Mouse (Mus musculus) stomach, embryonic 15.5 days (tissue): ENCODE results near the gene Ntm. TPM values are rescaled to one million over a fixed set of nuclear protein-coding genes. Genes with fewer than 3 reads are reported as not detected.

Experiments
- ATAC-seq: fragments of 200-750 bp; cut with Nextera tagmentation; 2 replicates; pipeline ENCODE4 v1.8.0; 2017; ENCODE audit warnings: low read depth, moderate number of reproducible peaks, moderate TSS enrichment; ENCODE audit not compliant: insufficient read depth, low FRiP score
- H3K27ac ChIP-seq: fragments of 300-500 bp; sonication (generic); 2 replicates; pipeline ENCODE4 v1.5.1; 2015; ENCODE audit warnings: mild to moderate bottlenecking, inconsistent platforms
- H3K27me3 ChIP-seq: fragments of 300-500 bp; sonication (generic); replicated peaks from 2 replicates; pipeline ENCODE4 v1.6.1; 2015; ENCODE audit warnings: inconsistent platforms
- H3K36me3 ChIP-seq: fragments of 300-500 bp; sonication (generic); 2 replicates; pipeline ENCODE4 v1.6.1; 2015; ENCODE audit warnings: inconsistent platforms
- H3K4me1 ChIP-seq: fragments of 300-500 bp; sonication (generic); 2 replicates; pipeline ENCODE4 v1.6.1; 2015; ENCODE audit warnings: inconsistent platforms
- H3K4me2 ChIP-seq: fragments of 300-500 bp; sonication (generic); 2 replicates; pipeline ENCODE4 v1.6.1; 2015; ENCODE audit warnings: mild to moderate bottlenecking, inconsistent platforms
- H3K4me3 ChIP-seq: fragments of 300-500 bp; sonication (generic); replicated peaks from 2 replicates; pipeline ENCODE4 v1.5.1; 2015; ENCODE audit warnings: inconsistent platforms
- H3K9ac ChIP-seq: fragments of 300-500 bp; sonication (generic); 2 replicates; pipeline ENCODE4 v1.6.1; 2015; ENCODE audit warnings: inconsistent platforms
- H3K9me3 ChIP-seq: fragments of 300-500 bp; sonication (generic); 2 replicates; pipeline ENCODE4 v1.6.1; 2016; ENCODE audit warnings: inconsistent platforms
- WGBS: fragments of 180-500 bp; shearing (Covaris S2); methylation state at CpG from one replicate; pipeline ENCODE4 v1.1.7; 2015; 5-methylcytosine and 5-hydroxymethylcytosine counted together
- polyA plus RNA-seq: library from polyadenylated mRNA; unstranded; fragments of >200 nt; fragmentation: Nextera tagmentation; extraction: Ambion mirVana; gene quantifications from 2 replicates; pipeline ENCODE4 v1.2.1, GENCODE M21; 2015

The Ntm gene
- polyA plus RNA-seq, 1 experiment from 2014 or later, result 14.5 TPM

DNA sequence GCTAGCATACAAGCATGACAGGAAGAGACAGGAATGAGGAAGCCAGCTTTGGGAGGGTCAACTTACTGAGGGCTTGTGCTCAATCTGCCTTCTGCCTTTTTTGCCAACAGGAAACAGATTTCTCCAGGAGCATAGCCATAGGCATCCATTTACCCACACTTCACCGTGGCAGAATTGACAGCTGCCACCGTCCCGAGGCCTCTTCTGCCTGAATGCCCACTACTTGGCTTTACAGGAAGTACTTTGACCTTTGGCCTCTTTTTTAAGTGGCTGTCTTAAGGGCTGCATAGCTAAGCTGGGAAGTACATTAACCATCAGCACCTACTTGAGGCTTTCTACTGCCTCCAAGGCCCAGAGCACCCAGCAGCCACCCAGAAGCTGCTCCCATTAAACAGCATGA lies 226.9 kb downstream of the Ntm start:
- no peak overlapping the region for H3K9ac ChIP-seq
- H3K9me3 ChIP-seq, result no peaks in the 10 kb centered on the region
- no peak overlapping the region for H3K4me3 ChIP-seq
- H3K4me2 ChIP-seq, result no peak overlapping the region
- no peaks in the 10 kb centered on the region for H3K27me3 ChIP-seq
- no peaks in the 10 kb centered on the region for H3K36me3 ChIP-seq
- 39% methylated on average over 3 of the region's 3 CpGs for WGBS
- no peak overlapping the region for H3K27ac ChIP-seq
- no peak for ATAC-seq
- no peaks in the 10 kb centered on the region for H3K4me1 ChIP-seq

DNA sequence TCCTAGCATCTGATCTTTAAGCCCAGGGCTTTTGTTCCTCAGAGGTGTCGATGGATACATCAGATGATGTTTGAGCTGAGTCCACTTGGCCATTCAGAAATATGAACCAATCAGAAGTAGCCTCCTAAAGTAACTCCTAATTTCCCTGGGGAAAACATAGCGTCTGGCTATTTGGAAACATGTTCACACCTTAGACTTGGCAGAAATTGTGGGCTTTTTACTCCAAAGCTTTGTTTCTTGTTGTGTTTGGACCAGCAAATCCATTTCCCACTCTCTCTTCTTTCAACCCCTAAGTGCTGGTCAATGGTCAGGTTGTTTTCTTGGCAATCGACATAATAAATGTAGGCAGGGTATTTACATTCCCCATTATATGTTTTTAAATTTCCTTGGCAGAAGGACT lies 230.0 kb downstream of the Ntm start:
- Histone ChIP-seq H3K4me1 (no peaks in the 10 kb centered on the region), H3K9ac (no peak overlapping the region), H3K9me3 (no peaks in the 10 kb centered on the region), H3K4me3 (no peak overlapping the region), H3K27ac (no peak overlapping the region), H3K27me3 (no peaks in the 10 kb centered on the region), H3K4me2 (no peak overlapping the region), H3K36me3 (no peaks in the 10 kb centered on the region)
- WGBS, result 79% methylated on average over 3 of the region's 3 CpGs
- no peak for ATAC-seq

DNA sequence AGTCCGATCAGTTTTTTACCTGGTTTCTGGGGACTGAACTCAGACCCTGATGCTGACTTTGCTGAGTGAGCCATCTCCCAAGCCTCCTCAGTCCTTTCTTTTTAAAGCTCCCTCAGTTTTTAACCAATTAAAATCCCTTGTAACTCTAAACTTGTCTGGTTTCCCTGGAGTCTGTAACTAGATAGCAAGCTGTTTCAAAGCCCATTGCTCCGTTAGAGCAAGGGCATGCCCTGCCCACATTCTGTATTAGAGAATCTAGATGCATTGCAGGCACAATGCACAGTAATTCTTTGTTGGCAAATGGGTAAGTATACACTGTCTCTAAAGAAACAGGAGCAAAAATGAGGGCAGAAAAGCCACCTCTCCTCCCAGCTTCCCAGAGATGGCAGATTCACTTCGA lies 231.3 kb downstream of the Ntm start:
- ATAC-seq, result no peak
- 66% methylated on average over 3 of the region's 3 CpGs for WGBS
- no peak overlapping the region for H3K4me2 ChIP-seq

DNA sequence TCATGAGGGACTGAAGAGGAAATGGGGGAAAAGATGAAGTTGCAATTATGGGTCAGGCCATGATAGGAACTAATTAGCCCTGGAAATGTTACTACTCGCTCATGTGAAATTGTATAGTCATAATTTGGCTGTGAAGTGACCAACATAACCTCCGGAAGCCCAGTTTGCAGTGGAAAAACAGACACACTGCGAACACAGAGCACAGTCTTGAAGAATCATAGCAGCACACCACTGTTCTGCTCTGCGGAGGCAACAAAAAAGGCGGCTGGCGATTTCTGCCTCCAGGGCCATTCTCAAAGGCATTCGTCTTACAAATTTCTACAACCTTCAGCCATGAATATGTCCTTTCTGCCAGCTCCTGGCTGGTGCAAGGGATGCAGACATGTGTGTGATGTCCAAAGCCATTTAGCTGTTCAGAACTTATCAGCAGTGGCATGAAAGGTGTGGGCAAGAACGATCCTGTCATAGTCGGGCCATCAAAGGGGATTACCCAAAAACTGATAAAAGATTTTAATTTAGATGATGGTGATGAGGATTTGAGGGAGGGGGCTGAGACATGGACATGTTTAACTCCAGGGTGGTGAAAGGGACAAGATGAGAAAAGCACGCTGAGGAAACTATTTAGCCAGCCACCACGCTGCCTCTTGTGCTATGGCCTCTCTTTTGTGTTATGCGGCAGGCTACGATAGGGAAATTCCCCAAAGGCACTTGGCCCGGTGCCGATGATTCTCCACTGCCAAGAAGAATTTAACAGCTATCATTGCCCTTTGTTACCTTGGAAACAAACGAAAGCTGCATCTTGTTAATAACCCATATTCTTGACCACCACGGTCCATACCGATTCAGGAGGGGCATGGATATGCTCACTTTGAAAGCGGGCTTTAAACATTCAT lies 235.2 kb downstream of the Ntm start:
- H3K27ac ChIP-seq, result no peak overlapping the region
- H3K9ac ChIP-seq, result no peak overlapping the region
- H3K27me3 ChIP-seq, result no peaks in the 10 kb centered on the region
- H3K9me3 ChIP-seq, result no peaks in the 10 kb centered on the region
- WGBS, result 70% methylated on average over 19 of the region's 19 CpGs
- no peak overlapping the region for H3K4me3 ChIP-seq
- no peak for ATAC-seq
- H3K4me1 ChIP-seq, result no peaks in the 10 kb centered on the region
- no peak overlapping the region for H3K4me2 ChIP-seq
- no peaks in the 10 kb centered on the region for H3K36me3 ChIP-seq

More for the DNA sequence above, 231.3 kb downstream of the Ntm start:
- Histone ChIP-seq H3K36me3 (no peaks in the 10 kb centered on the region), H3K27me3 (no peaks in the 10 kb centered on the region), H3K27ac (no peak overlapping the region), H3K9ac (no peak overlapping the region), H3K9me3 (no peaks in the 10 kb centered on the region), H3K4me1 (no peaks in the 10 kb centered on the region), H3K4me3 (no peak overlapping the region)

DNA sequence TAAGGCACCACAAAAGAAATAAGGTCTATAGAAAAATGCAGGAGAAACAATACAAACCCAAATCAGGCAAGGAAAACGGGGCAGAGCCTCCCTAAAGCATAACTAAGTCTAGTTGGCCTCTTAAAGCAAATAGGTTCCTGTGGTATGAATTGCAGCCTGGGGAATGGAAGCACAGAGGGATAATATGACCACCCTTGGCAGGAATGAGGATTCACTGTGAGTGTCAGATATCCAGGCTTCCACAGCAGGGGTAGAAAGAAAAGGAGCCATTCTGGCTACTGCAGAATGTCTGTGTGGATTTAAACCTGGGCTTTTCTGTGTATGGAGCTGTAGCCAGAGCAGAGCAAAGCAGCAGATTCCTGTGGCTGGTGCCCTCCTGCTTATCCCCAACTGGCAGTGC lies 241.5 kb downstream of the Ntm start:
- H3K4me3 ChIP-seq, result no peak overlapping the region
- no peak for ATAC-seq
- H3K9me3 ChIP-seq, result no peaks in the 10 kb centered on the region
- H3K27me3 ChIP-seq, result no peaks in the 10 kb centered on the region
- no peak overlapping the region for H3K9ac ChIP-seq
- no peak overlapping the region for H3K4me2 ChIP-seq
- H3K36me3 ChIP-seq, result no peaks in the 10 kb centered on the region
- no peaks in the 10 kb centered on the region for H3K4me1 ChIP-seq
- H3K27ac ChIP-seq, result no peak overlapping the region
- WGBS, result 46% methylated on average over 1 of the region's 1 CpGs

- Histone ChIP-seq H3K36me3 (no peaks in the 10 kb centered on the region), H3K4me1 (no peaks in the 10 kb centered on the region), H3K9me3 (no peaks in the 10 kb centered on the region), H3K27me3 (no peaks in the 10 kb centered on the region), H3K4me2 (no peak overlapping the region), H3K4me3 (no peak overlapping the region), H3K9ac (no peak overlapping the region), H3K27ac (no peak overlapping the region)
- ATAC-seq, result no peak
- WGBS, result 30% methylated on average over 2 of the region's 2 CpGs
These were observed 246.1 kb downstream of the Ntm start for GRCm38 (mm10) chr9:29716795-29717194.

- Histone ChIP-seq H3K9ac (no peak overlapping the region), H3K4me2 (no peak overlapping the region), H3K4me3 (no peak overlapping the region), H3K27me3 (no peaks in the 10 kb centered on the region), H3K36me3 (no peaks in the 10 kb centered on the region), H3K4me1 (no peaks in the 10 kb centered on the region), H3K9me3 (no peaks in the 10 kb centered on the region), H3K27ac (no peak overlapping the region)
- no peak for ATAC-seq
- 78% methylated on average over 4 of the region's 4 CpGs for WGBS
These were observed 264.7 kb downstream of the Ntm start for GRCm38 (mm10) chr9:29698276-29698675.

- no peak overlapping the region for H3K9ac ChIP-seq
- no peaks in the 10 kb centered on the region for H3K27me3 ChIP-seq
- no peaks in the 10 kb centered on the region for H3K9me3 ChIP-seq
- ATAC-seq, result no peak
- no peak overlapping the region for H3K4me3 ChIP-seq
- no peaks in the 10 kb centered on the region for H3K36me3 ChIP-seq
- H3K4me2 ChIP-seq, result no peak overlapping the region
- 66% methylated on average over 2 of the region's 2 CpGs for WGBS
- no peak overlapping the region for H3K27ac ChIP-seq
- no peaks in the 10 kb centered on the region for H3K4me1 ChIP-seq
These were observed 268.8 kb downstream of the Ntm start for GRCm38 (mm10) chr9:29694151-29694550.

GRCm38 (mm10) chr9:29691186-29691855 lies 271.6 kb downstream of the Ntm start:
- H3K36me3 ChIP-seq, result no peaks in the 10 kb centered on the region
- H3K4me2 ChIP-seq, result no peak overlapping the region
- H3K27me3 ChIP-seq, result no peaks in the 10 kb centered on the region
- H3K27ac ChIP-seq, result no peak overlapping the region
- WGBS, result 75% methylated on average over 5 of the region's 5 CpGs
- no peak overlapping the region for H3K9ac ChIP-seq
- no peaks in the 10 kb centered on the region for H3K4me1 ChIP-seq
- no peak for ATAC-seq
- H3K4me3 ChIP-seq, result no peak overlapping the region
- H3K9me3 ChIP-seq, result no peaks in the 10 kb centered on the region

GRCm38 (mm10) chr9:29682224-29682623 lies 280.7 kb downstream of the Ntm start:
- Histone ChIP-seq H3K9me3 (no peaks in the 10 kb centered on the region), H3K36me3 (no peaks in the 10 kb centered on the region), H3K9ac (no peak overlapping the region), H3K27ac (no peak overlapping the region), H3K4me1 (no peaks in the 10 kb centered on the region), H3K4me2 (no peak overlapping the region), H3K4me3 (no peak overlapping the region), H3K27me3 (no peaks in the 10 kb centered on the region)
- 56% methylated on average over 6 of the region's 6 CpGs for WGBS
- no peak for ATAC-seq

- no peaks in the 10 kb centered on the region for H3K36me3 ChIP-seq
- WGBS, result 9% methylated on average over 5 of the region's 5 CpGs
- no peaks in the 10 kb centered on the region for H3K9me3 ChIP-seq
- no peak overlapping the region for H3K4me3 ChIP-seq
- no peaks in the 10 kb centered on the region for H3K4me1 ChIP-seq
- H3K4me2 ChIP-seq, result no peak overlapping the region
- H3K27me3 ChIP-seq, result no peaks in the 10 kb centered on the region
- H3K27ac ChIP-seq, result no peak overlapping the region
- ATAC-seq, result no peak
- no peak overlapping the region for H3K9ac ChIP-seq
These were observed 282.3 kb downstream of the Ntm start for GRCm38 (mm10) chr9:29680677-29681076.

- H3K4me3 ChIP-seq, result no peak overlapping the region
- H3K36me3 ChIP-seq, result no peaks in the 10 kb centered on the region
- 0 out of 2 replicates have a peak, but pooled peaks cover 3% of the 10 kb centered on the region for H3K27me3 ChIP-seq
- no peak overlapping the region for H3K9ac ChIP-seq
- H3K9me3 ChIP-seq, result no peaks in the 10 kb centered on the region
- no peak overlapping the region for H3K27ac ChIP-seq
- no peak for ATAC-seq
- H3K4me1 ChIP-seq, result no peaks in the 10 kb centered on the region
- 52% methylated on average over 8 of the region's 8 CpGs for WGBS
- no peak overlapping the region for H3K4me2 ChIP-seq
These were observed 289.0 kb downstream of the Ntm start for GRCm38 (mm10) chr9:29673911-29674310.
